Mouse (Mus musculus): Measurements from ENCODE around the gene Cfap126. TPM values are rescaled to one million over a fixed set of nuclear protein-coding genes. Genes with fewer than 3 reads are reported as not detected.
A peak's percentile ranks its signal among the peaks of the same experiment; 100 is the strongest.

The Cfap126 gene
- total RNA-seq (2012; rRNA removed) (0.69 and 0.75 TPM in 2 replicates), polyA plus RNA-seq (2012; ENCODE audit: insufficient read depth in 1 of 2, insufficient read length in 2 of 2, low read depth in 1 of 2, low replicate concordance in 2 of 2, missing spikeins in 1 of 2) (1 to 10 TPM in 1 of 2 experiments, not detected in 1; 3.5 TPM)

DNA sequence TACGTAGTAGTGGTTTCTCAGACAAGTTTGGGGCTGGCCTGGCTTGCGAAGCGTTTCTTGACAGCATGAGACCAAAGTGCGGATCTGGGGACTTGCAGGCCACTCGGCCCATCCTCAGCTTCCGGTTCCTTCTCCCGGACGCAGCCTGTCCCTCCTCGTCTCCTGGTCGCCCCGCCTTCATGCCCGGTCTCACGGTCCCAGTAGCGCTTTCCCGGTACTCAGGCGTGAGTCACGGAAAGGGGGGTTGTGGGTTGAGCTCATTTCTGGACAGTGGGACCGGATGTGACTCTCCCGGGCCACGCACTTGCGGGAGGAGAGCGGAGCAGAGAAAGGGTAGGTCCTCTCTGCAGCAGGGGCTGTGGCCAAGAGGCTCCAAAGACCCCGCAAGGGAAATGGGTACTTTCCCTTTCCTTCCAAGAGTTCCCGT, at the start of gene Cfap126:
Gene Cfap126, plus strand, starts transcription at position 46 of the 427 bp plus-strand sequence.
- peak within 1 kb of the TSS; percentile 68 for H3K27ac ChIP-seq (ENCODE audit: control insufficient read depth, low read depth, low read length)
- peak within 1 kb of the TSS; percentile 42 to 65 for H3K4me3 ChIP-seq (ENCODE audit: control insufficient read depth in 1 of 2, insufficient read depth in 1 of 2, low read depth in 2 of 2, low read length in 2 of 2)
- H3K27me3 ChIP-seq (ENCODE audit: control insufficient read depth in 1 of 2, insufficient read depth in 2 of 2, low read length in 2 of 2) = no peaks in the 10 kb centered on the region
- H3K4me1 ChIP-seq (ENCODE audit: control insufficient read depth in 1 of 2, insufficient read depth in 2 of 2, low read length in 2 of 2) = peaks cover 8 to 15% of the 10 kb centered on the region in 2 experiments
- no peak for TF ChIP-seq UBTF (IDR thresholded peaks at IDR 0.05; ENCODE audit: borderline replicate concordance, insufficient read depth, low read depth, low read length)
- TF ChIP-seq MAX (IDR thresholded peaks at IDR 0.05; ENCODE audit: low read length) = peak; percentile 3; the same call in 1 of the 2 replicates
- TF ChIP-seq POLR2AphosphoS5 (IDR thresholded peaks at IDR 0.05; ENCODE audit: borderline replicate concordance, low read depth, low read length) = no peak
- no peak; the same call in 1 of the 2 replicates for TF ChIP-seq POLR2AphosphoS2 (IDR thresholded peaks at IDR 0.05; ENCODE audit: low read length)
- TF ChIP-seq NRF1 (IDR thresholded peaks at IDR 0.05; ENCODE audit: insufficient read depth, low read depth, low read length, poor library complexity, severe bottlenecking) = no peak
- TF ChIP-seq GABPA (IDR thresholded peaks at IDR 0.05; ENCODE audit: low read depth, low read length) = no peak
- no peak for TF ChIP-seq ZNF384 (IDR thresholded peaks at IDR 0.05; ENCODE audit: low read depth, low read length)
- TF ChIP-seq GATA1 (IDR thresholded peaks at IDR 0.05; ENCODE audit: low read depth, low read length) = no peak
- no peak for TF ChIP-seq BHLHE40 (IDR thresholded peaks at IDR 0.05; ENCODE audit: borderline replicate concordance, low read depth, low read length)
- no peak for TF ChIP-seq RCOR1 (IDR thresholded peaks at IDR 0.05; ENCODE audit: low read depth, low read length)
- TF ChIP-seq MAFK (IDR thresholded peaks at IDR 0.05; ENCODE audit: borderline replicate concordance, low read depth, low read length) = no peak
- TF ChIP-seq CTCF (IDR thresholded peaks at IDR 0.05 in 2 of 3, conservative IDR thresholded peaks at IDR 0.05 in 1 of 3; ENCODE audit: control insufficient read depth in 1 of 3, insufficient read depth in 1 of 3, low read depth in 2 of 3, low read length in 3 of 3, poor library complexity in 1 of 3, severe bottlenecking in 1 of 3) = no peak
- TF ChIP-seq ELF1 (IDR thresholded peaks at IDR 0.05; ENCODE audit: low read depth, low read length) = peak; percentile 59; the same call in 1 of the 2 replicates
- TF ChIP-seq HCFC1 (IDR thresholded peaks at IDR 0.05; ENCODE audit: low read depth, low read length) = peak; percentile 67
- TF ChIP-seq POLR2A (IDR thresholded peaks at IDR 0.05; ENCODE audit: control insufficient read depth in 1 of 2, insufficient read depth in 1 of 2, low read depth in 1 of 2, low read length in 2 of 2, poor library complexity in 1 of 2) = peak; percentile 43 to 80; a peak in 2 of 4 replicates
- no peak for TF ChIP-seq MAZ (IDR thresholded peaks at IDR 0.05; ENCODE audit: low read depth, low read length)
- TF ChIP-seq SIN3A (IDR thresholded peaks at IDR 0.05; ENCODE audit: low read length) = peak; percentile 61; the same call in 1 of the 2 replicates
- peak; percentile 54 for TF ChIP-seq NELFE (IDR thresholded peaks at IDR 0.05; ENCODE audit: low read depth, low read length)
- peak; percentile 58 for TF ChIP-seq TBP (IDR thresholded peaks at IDR 0.05; ENCODE audit: low read depth, low read length)
- TF ChIP-seq KAT2A (conservative IDR thresholded peaks at IDR 0.05; ENCODE audit: low read depth, low read length) = no peak
- no peak for TF ChIP-seq RAD21 (IDR thresholded peaks at IDR 0.05; ENCODE audit: low read depth, low read length)
- TF ChIP-seq MYC (IDR thresholded peaks at IDR 0.05; ENCODE audit: low read depth, low read length) = no peak
- peak within 1 kb of the TSS; percentile 71 for H3K9ac ChIP-seq (ENCODE audit: control insufficient read depth, low read depth, low read length, poor library complexity, severe bottlenecking)
- DNase-seq (ENCODE audit: low read depth, low spot score) = peak; percentile 88
- H3K79me2 ChIP-seq (ENCODE audit: control insufficient read depth, insufficient read depth, low read length, poor library complexity) = no peaks in the 10 kb centered on the region; the same call in 1 of the 2 replicates
- peaks cover 0 to 17% of the 10 kb centered on the region in 2 experiments; a peak in 2 of 4 replicates for H3K36me3 ChIP-seq (ENCODE audit: control insufficient read depth in 1 of 2, insufficient read depth in 2 of 2, low read length in 2 of 2)
- H3K9me3 ChIP-seq (replicated peaks; ENCODE audit: insufficient read depth, low read length) = no peaks in the 10 kb centered on the region

Measured in MEL (cell line).